Comparison of ENCODE assay signal across 8 mouse cellular contexts in the genomic region with DNA sequence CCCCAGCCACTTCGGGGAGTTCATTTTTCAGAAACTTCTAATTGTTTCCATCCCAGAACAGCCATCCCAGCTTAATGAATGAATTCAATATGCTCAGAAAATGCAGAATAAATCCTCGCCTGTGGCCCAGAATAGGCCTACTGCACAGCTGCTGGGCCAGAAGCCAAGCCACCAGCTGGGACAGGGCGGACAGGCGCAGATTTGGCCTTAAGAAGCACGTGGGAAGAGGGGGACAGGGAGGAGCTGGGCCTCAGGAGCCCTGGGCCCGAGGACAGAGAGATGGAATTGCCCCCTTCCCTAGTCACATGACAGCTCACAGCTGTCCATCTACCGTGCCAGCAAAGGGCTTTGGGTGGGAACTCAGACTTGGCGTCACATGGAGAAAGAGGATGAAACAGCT. TPM values are rescaled to one million over a fixed set of nuclear protein-coding genes. Genes with fewer than 3 reads are reported as not detected.
DNase-seq lines count a peak whose midpoint lies in the region; ATAC-seq and TF ChIP-seq lines count a peak whose summit lies in the region.

No protein-coding gene starts in this region.

- peaks cover 19% of the 10 kb centered on the region for H3K4me1 ChIP-seq in kidney, embryonic 14.5 days (ENCODE audit: control insufficient read depth, insufficient read depth, low read length)
- H3K4me1 ChIP-seq in intestine, embryonic 16.5 days (ENCODE audit: control insufficient read depth, insufficient read depth, low read length): peaks cover 17% of the 10 kb centered on the region
- peaks cover 23% of the 10 kb centered on the region for H3K4me1 ChIP-seq in limb, embryonic 14.5 days (ENCODE audit: control insufficient read depth, insufficient read depth, low read length)

- ATAC-seq in kidney, embryonic 14.5 days (ENCODE audit: low FRiP score, low TSS enrichment): peak; percentile 53; the same call in 1 of the 2 replicates
- peak; percentile 58 for ATAC-seq in intestine, embryonic 16.5 days
- peak; percentile 95 for ATAC-seq in limb, embryonic 14.5 days (ENCODE audit: low FRiP score, low read depth)
- no peak for ATAC-seq in megakaryocyte progenitor cell, adult 5-6 weeks (replicated peaks; ENCODE audit: poor library complexity)

- H3K9ac ChIP-seq in kidney, embryonic 14.5 days (ENCODE audit: low read depth, low read length): no peak overlapping the region
- H3K9ac ChIP-seq in intestine, embryonic 16.5 days (ENCODE audit: low read depth, low read length): 0 out of 2 replicates have a peak overlapping the region, but pooled peaks have one; percentile 14
- no peak overlapping the region for H3K9ac ChIP-seq in limb, embryonic 14.5 days (ENCODE audit: low read depth, low read length, severe bottlenecking)

- no peaks in the 10 kb centered on the region for H3K9me3 ChIP-seq in kidney, embryonic 14.5 days (ENCODE audit: control insufficient read depth, low read length)
- no peaks in the 10 kb centered on the region for H3K9me3 ChIP-seq in intestine, embryonic 16.5 days (ENCODE audit: control insufficient read depth, low read length)
- H3K9me3 ChIP-seq in limb, embryonic 14.5 days (ENCODE audit: control insufficient read depth, low read length): no peaks in the 10 kb centered on the region

- peak overlapping the region; percentile 24; the same call in 1 of the 2 replicates for H3K27ac ChIP-seq in kidney, embryonic 14.5 days (ENCODE audit: low read depth, low read length)
- H3K27ac ChIP-seq in intestine, embryonic 16.5 days (ENCODE audit: low read length): peak overlapping the region; percentile 28; the same call in 1 of the 2 replicates
- no peak overlapping the region; the same call in 1 of the 2 replicates for H3K27ac ChIP-seq in limb, embryonic 14.5 days (replicated peaks; ENCODE audit: low read depth, low read length)

- H3K4me2 ChIP-seq in kidney, embryonic 14.5 days (replicated peaks; ENCODE audit: low read depth, low read length): no peak overlapping the region
- H3K4me2 ChIP-seq in intestine, embryonic 16.5 days (ENCODE audit: low read depth, low read length): no peak overlapping the region
- H3K4me2 ChIP-seq in limb, embryonic 14.5 days (replicated peaks; ENCODE audit: low read depth, low read length, severe bottlenecking): 0 out of 2 replicates have a peak overlapping the region, but pooled peaks have one; percentile 13

- H3K4me3 ChIP-seq in kidney, embryonic 14.5 days (ENCODE audit: low read length): no peak overlapping the region
- no peak overlapping the region for H3K4me3 ChIP-seq in intestine, embryonic 16.5 days (ENCODE audit: low read length)
- no peak overlapping the region for H3K4me3 ChIP-seq in limb, embryonic 14.5 days (replicated peaks; ENCODE audit: low read length)

- H3K27me3 ChIP-seq in kidney, embryonic 14.5 days (ENCODE audit: control insufficient read depth, insufficient read depth, low read length): peaks cover 7% of the 10 kb centered on the region
- no peaks in the 10 kb centered on the region for H3K27me3 ChIP-seq in intestine, embryonic 16.5 days (replicated peaks; ENCODE audit: control insufficient read depth, insufficient read depth, low read length)
- no peaks in the 10 kb centered on the region; the same call in 1 of the 2 replicates for H3K27me3 ChIP-seq in limb, embryonic 14.5 days (ENCODE audit: control insufficient read depth, insufficient read depth, low read length)

- no peak for TF ChIP-seq POLR2A in limb, embryonic 14.5 days (IDR thresholded peaks at IDR 0.05; ENCODE audit: borderline replicate concordance, extremely low read depth, insufficient read depth, insufficient read length)

- no peak for DNase-seq in kidney, adult 18-20 months
- peak; percentile 57 to 76 for DNase-seq in gastrocnemius, adult 8-10 months (ENCODE audit: low spot score in 2 of 2)
- DNase-seq in limb, embryonic 14.5 days (ENCODE audit: low spot score): peak; percentile 89
- peak; percentile 32 for DNase-seq in ovary, adult 18-20 months (ENCODE audit: low spot score)
- no peak for DNase-seq in thymus, postnatal 4 days

- no peaks in the 10 kb centered on the region for H3K36me3 ChIP-seq in kidney, embryonic 14.5 days (ENCODE audit: control insufficient read depth, insufficient read depth, low read length)
- no peaks in the 10 kb centered on the region for H3K36me3 ChIP-seq in intestine, embryonic 16.5 days (ENCODE audit: control insufficient read depth, insufficient read depth, low read length)
- no peaks in the 10 kb centered on the region for H3K36me3 ChIP-seq in limb, embryonic 14.5 days (ENCODE audit: control insufficient read depth, insufficient read depth, low read length)

- 43% methylated on average over 8 of the region's 8 CpGs for WGBS in kidney, embryonic 14.5 days
- WGBS in intestine, embryonic 16.5 days: 37% methylated on average over 8 of the region's 8 CpGs
- WGBS in limb, embryonic 14.5 days: 17% methylated on average over 7 of the region's 8 CpGs

RNA-seq across cellular contexts. Expression of a gene that starts 43.0 kb away (rescaled TPM):
- 0.11 and 0.26 TPM in 2 replicates for polyA plus RNA-seq in kidney, embryonic 14.5 days (2014; fragmentation: Nextera tagmentation; extraction: Ambion mirVana)
- total RNA-seq in gastrocnemius, adult 8-10 months (2022): 100 to 1,000 TPM; 340 to 389 (median 350) TPM
- polyA plus RNA-seq in intestine, embryonic 16.5 days (2015; fragmentation: Nextera tagmentation; extraction: Ambion mirVana): 0.31 and 0.40 TPM in 2 replicates
- 4.9 and 6.5 TPM in 2 replicates for polyA plus RNA-seq in limb, embryonic 14.5 days (2012; rRNA removed)
- 2.7 and 3.7 TPM in 2 replicates for polyA plus RNA-seq in limb, embryonic 14.5 days (2014; fragmentation: Nextera tagmentation; extraction: Ambion mirVana)
- total RNA-seq in megakaryocyte progenitor cell, adult 5-6 weeks (2015): 0.84 and 1.5 TPM in 2 replicates
- 2.2 and 3.1 TPM in 2 replicates for total RNA-seq in megakaryocyte progenitor cell, adult 5-6 weeks (2017)

Comparison
In these comparisons a context has a peak if more than half of its experiments do, and no peak if none do; other contexts are left out.
1. DNase-seq: peak in gastrocnemius, adult 8-10 months (2 of 2), limb, embryonic 14.5 days (single experiment) and ovary, adult 18-20 months (single experiment); none in kidney, adult 18-20 months (single experiment) and thymus, postnatal 4 days (single experiment).